Mouse (Mus musculus) stomach, postnatal 0 days (tissue): ENCODE data around the gene Raver1.

ENCODE experiments used
- CTCF ChIP-seq: IDR thresholded peaks from 2 replicates; pipeline ENCODE4 v1.5.1; 2016; ENCODE audit warnings: antibody characterized with exemption, low read depth, mild to moderate bottlenecking, moderate library complexity
- EP300 ChIP-seq: optimal IDR thresholded peaks from 2 replicates; pipeline ENCODE3; 2016; ENCODE audit warnings: antibody characterized with exemption

DNA sequence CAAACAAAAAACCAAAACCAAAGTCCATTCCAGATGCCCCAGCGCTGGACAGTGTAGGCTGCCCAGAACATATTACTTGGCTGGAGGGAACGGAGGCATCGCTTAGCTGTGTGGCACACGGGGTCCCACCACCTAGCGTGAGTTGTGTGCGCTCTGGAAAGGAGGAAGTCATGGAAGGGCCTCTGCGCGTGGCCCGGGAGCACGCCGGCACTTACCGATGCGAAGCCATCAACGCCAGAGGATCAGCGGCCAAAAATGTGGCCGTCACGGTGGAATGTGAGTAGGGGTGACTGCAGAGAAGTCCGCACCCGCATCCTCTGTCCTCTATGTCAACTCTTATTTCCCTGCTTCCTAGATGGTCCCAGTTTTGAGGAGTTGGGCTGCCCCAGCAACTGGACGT lies 55.6 kb downstream of the Raver1 start:
- TF ChIP-seq CTCF (no peak), EP300 (no peak)
